Mouse (Mus musculus): ENCODE measurements around the gene Mif. TPM values are rescaled to one million over a fixed set of nuclear protein-coding genes. Genes with fewer than 3 reads are reported as not detected.
A peak's percentile ranks its signal among the peaks of the same experiment; 100 is the strongest.
"Not testable (repeated sequence)": the region's sequence is repeated elsewhere in the genome, so short reads cannot be mapped to it uniquely, and the experiment has no call there.

The Mif gene
- total and polyA plus RNA-seq, 2 experiments from 2014 or later = 976 to 1,685 TPM

DNA sequence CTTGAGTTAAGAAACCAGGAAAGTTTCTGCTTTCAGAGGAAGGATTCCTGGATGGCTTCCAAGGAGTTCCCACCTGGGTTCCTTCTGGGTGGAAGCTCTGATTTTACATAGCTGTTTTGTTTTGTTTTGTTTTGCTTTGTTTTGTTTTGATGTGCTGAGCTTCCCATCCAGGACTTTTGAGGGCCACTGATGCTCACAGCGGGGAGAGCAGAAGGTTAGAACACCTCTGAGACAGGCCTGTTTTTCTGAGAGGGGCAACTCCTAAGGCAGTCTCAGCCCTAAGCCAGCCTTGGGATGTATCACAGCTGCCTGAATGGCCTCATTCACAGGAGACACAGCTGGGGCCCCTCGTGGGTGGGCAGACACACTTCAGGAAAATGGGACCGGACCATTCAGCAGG lies 8.4 kb downstream of the Mif start:
- WGBS = 36% methylated on average over 3 of the region's 3 CpGs
- ATAC-seq (ENCODE audit: low FRiP score) = no peak
- TF ChIP-seq CTCF (IDR thresholded peaks at IDR 0.05) = no peak

DNA sequence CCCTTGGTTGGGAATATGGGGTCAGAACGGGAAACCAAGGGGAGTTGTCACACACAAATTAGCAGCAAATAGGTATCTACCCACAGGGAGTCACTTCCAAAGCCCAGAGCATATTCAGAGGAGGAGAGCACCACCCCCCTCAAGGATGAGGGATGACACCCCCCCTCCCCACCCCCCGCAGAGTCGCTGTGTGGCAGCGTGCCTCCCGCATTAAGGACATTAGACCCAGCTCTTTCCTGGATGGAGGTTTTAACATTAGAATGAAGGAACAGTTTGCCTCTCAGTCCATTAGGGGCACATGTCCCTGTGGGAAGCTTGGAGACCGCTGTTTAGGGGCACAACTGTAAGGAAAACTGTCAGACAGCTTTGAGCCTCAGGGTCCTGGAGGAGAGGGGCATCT lies 9.0 kb downstream of the Mif start:
- 8% methylated on average over 6 of the region's 6 CpGs for WGBS
- Histone ChIP-seq H3K4me2 (ENCODE audit: low read depth, low read length, poor library complexity, severe bottlenecking) (no peak overlapping the region), H3K27ac (ENCODE audit: low read depth, low read length) (no peak overlapping the region), H3K27me3 (ENCODE audit: insufficient read depth, low read length) (no peaks in the 10 kb centered on the region), H3K4me3 (ENCODE audit: low read depth, low read length) (no peak overlapping the region), H3K36me3 (ENCODE audit: insufficient read depth, low read length) (peaks cover 2% of the 10 kb centered on the region; the same call in 1 of the 2 replicates), H3K9ac (replicated peaks; ENCODE audit: low read length, poor library complexity, severe bottlenecking) (no peak overlapping the region), H3K9me3 (ENCODE audit: low read length) (no peaks in the 10 kb centered on the region), H3K4me1 (ENCODE audit: insufficient read depth, low read length) (0 out of 2 replicates have a peak, but pooled peaks cover 2% of the 10 kb centered on the region)
- TF ChIP-seq CTCF (IDR thresholded peaks at IDR 0.05) = peak; percentile 39; the same call in 1 of the 2 replicates
- no peak for DNase-seq (ENCODE audit: low spot score)
- ATAC-seq (ENCODE audit: low FRiP score) = no peak

More for the DNA sequence above, 8.4 kb downstream of the Mif start:
- Histone ChIP-seq H3K9me3 (ENCODE audit: low read length) (no peaks in the 10 kb centered on the region), H3K36me3 (ENCODE audit: insufficient read depth, low read length) (peaks cover 8% of the 10 kb centered on the region; the same call in 1 of the 2 replicates), H3K4me1 (ENCODE audit: insufficient read depth, low read length) (0 out of 2 replicates have a peak, but pooled peaks cover 2% of the 10 kb centered on the region), H3K4me3 (ENCODE audit: low read depth, low read length) (no peak overlapping the region), H3K27me3 (ENCODE audit: insufficient read depth, low read length) (no peaks in the 10 kb centered on the region), H3K9ac (replicated peaks; ENCODE audit: low read length, poor library complexity, severe bottlenecking) (no peak overlapping the region), H3K4me2 (ENCODE audit: low read depth, low read length, poor library complexity, severe bottlenecking) (no peak overlapping the region), H3K27ac (ENCODE audit: low read depth, low read length) (no peak overlapping the region)
- DNase-seq (ENCODE audit: low spot score) = no peak

DNA sequence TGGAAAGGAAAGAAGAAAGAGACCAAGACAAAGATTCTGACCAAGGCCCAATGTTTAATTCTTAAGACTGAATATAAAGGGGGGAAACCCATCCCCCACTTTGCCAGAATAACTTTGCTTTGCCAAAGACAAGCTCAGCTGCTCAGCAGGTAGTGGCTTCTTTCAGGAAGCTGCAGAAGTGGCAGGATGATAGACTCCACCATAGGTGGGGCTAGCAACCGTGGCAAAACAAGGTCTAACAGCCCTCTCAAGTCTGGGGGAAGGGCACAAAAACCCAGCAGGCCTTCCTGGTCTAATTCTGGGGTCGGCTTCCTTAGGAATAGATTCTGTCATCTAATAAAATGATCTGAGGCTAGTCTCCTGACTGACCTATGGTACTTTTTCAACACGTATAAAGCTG lies 11.7 kb downstream of the Mif start:
- no peak overlapping the region for H3K27ac ChIP-seq (ENCODE audit: low read depth, low read length)
- H3K4me3 ChIP-seq (ENCODE audit: low read depth, low read length) = no peak overlapping the region
- no peak for ATAC-seq (ENCODE audit: low FRiP score)
- 0 out of 2 replicates have a peak, but pooled peaks cover 2% of the 10 kb centered on the region for H3K4me1 ChIP-seq (ENCODE audit: insufficient read depth, low read length)
- no peak for TF ChIP-seq CTCF (IDR thresholded peaks at IDR 0.05)
- no peak overlapping the region for H3K4me2 ChIP-seq (ENCODE audit: low read depth, low read length, poor library complexity, severe bottlenecking)
- DNase-seq (ENCODE audit: low spot score) = no peak
- no peaks in the 10 kb centered on the region for H3K27me3 ChIP-seq (ENCODE audit: insufficient read depth, low read length)
- 25% methylated on average over 3 of the region's 3 CpGs for WGBS
- no peaks in the 10 kb centered on the region for H3K36me3 ChIP-seq (ENCODE audit: insufficient read depth, low read length)
- no peaks in the 10 kb centered on the region for H3K9me3 ChIP-seq (ENCODE audit: low read length)
- H3K9ac ChIP-seq (replicated peaks; ENCODE audit: low read length, poor library complexity, severe bottlenecking) = no peak overlapping the region

DNA sequence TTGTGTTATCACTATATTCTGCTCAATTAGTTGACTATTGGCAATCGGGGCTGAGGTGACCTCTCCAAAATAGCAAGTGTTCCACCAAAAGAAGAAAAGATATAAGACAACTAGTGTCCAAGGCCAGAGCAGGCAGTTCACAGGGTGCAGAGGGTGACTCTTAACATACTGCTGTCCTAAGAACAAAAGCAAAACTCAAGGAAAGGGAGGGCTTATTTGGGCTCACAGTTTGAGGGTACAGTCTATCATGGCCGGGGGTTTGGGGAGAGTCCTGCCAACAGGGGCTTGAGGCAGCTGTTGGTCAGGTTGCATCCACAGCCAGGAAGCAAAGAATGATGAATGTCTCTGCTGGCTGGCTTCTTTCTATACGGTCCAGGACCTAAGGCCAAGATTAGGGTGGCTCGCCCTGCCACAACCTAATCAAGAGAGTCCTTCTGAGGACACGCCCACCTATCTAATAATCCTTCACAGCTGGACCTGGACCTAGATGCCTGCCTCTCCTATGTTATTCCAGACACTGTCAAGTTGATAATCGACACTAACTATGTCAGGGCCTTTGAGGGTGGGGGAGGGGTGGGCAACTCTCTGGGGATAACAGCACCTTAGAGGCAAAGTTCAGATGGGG lies 14.6 kb downstream of the Mif start:
- no peak overlapping the region for H3K27ac ChIP-seq (ENCODE audit: low read depth, low read length)
- no peaks in the 10 kb centered on the region for H3K4me1 ChIP-seq (ENCODE audit: insufficient read depth, low read length)
- DNase-seq (ENCODE audit: low spot score) (no peak), ATAC-seq (ENCODE audit: low FRiP score) (no peak)
- no peaks in the 10 kb centered on the region for H3K9me3 ChIP-seq (ENCODE audit: low read length)
- no peaks in the 10 kb centered on the region for H3K36me3 ChIP-seq (ENCODE audit: insufficient read depth, low read length)
- no peak overlapping the region for H3K4me3 ChIP-seq (ENCODE audit: low read depth, low read length)
- H3K4me2 ChIP-seq (ENCODE audit: low read depth, low read length, poor library complexity, severe bottlenecking) = no peak overlapping the region
- 82% methylated on average over 6 of the region's 6 CpGs for WGBS
- no peaks in the 10 kb centered on the region for H3K27me3 ChIP-seq (ENCODE audit: insufficient read depth, low read length)
- no peak overlapping the region for H3K9ac ChIP-seq (replicated peaks; ENCODE audit: low read length, poor library complexity, severe bottlenecking)
- no peak for TF ChIP-seq CTCF (IDR thresholded peaks at IDR 0.05)

DNA sequence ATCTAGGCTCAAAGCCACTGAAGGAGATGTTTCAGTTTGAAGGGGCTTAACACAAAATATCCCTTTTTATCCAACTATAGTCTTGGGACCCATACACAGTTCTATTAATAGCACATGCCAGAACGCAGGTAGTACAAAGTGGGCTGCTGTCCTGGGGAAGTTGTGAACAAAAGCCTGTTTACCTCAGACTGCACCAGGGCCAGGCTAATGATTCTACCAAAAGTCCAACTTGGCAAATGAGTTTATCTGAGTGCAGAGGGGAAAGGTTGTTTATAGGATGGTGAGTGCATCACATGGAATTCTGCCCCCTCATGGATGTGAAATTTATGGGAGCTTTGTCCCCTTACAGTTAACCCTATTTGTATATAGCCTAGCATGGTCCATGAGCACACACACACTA lies 15.2 kb downstream of the Mif start:
- Histone ChIP-seq H3K9ac (replicated peaks; ENCODE audit: low read length, poor library complexity, severe bottlenecking) (no peak overlapping the region), H3K36me3 (ENCODE audit: insufficient read depth, low read length) (no peaks in the 10 kb centered on the region), H3K27me3 (ENCODE audit: insufficient read depth, low read length) (no peaks in the 10 kb centered on the region), H3K9me3 (ENCODE audit: low read length) (no peaks in the 10 kb centered on the region), H3K4me3 (ENCODE audit: low read depth, low read length) (no peak overlapping the region), H3K4me2 (ENCODE audit: low read depth, low read length, poor library complexity, severe bottlenecking) (no peak overlapping the region), H3K27ac (ENCODE audit: low read depth, low read length) (no peak overlapping the region), H3K4me1 (ENCODE audit: insufficient read depth, low read length) (no peaks in the 10 kb centered on the region)
- DNase-seq (ENCODE audit: low spot score) (no peak), ATAC-seq (ENCODE audit: low FRiP score) (no peak)
- 27% methylated on average over 1 of the region's 1 CpGs for WGBS
- 0 out of 2 replicates have a peak, but pooled peaks have one; percentile 4 for TF ChIP-seq CTCF (IDR thresholded peaks at IDR 0.05)

DNA sequence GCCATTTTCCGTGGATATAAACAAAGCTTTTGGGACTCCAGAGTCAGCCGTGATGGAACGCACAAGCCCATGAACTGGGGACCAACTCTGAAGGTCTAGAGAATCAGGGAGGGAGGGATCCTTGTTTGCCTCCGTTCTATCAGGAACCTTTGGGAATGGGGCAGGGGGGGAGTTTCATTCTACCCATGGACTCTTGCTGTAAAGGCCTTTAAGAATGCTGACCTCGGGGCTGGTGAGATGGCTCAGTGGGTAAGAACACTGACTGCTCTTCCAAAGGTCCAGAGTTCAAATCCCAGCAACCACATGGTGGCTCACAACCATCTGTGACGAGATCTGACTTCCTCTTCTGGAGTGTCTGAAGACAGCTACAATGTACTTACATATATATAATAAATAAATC lies 16.1 kb downstream of the Mif start:
- H3K4me3 ChIP-seq (ENCODE audit: low read depth, low read length); H3K27me3 ChIP-seq (ENCODE audit: insufficient read depth, low read length); DNase-seq (ENCODE audit: low spot score); H3K9me3 ChIP-seq (ENCODE audit: low read length); H3K9ac ChIP-seq (replicated peaks; ENCODE audit: low read length, poor library complexity, severe bottlenecking); H3K27ac ChIP-seq (ENCODE audit: low read depth, low read length); H3K4me1 ChIP-seq (ENCODE audit: insufficient read depth, low read length); H3K4me2 ChIP-seq (ENCODE audit: low read depth, low read length, poor library complexity, severe bottlenecking); ATAC-seq (ENCODE audit: low FRiP score); H3K36me3 ChIP-seq (ENCODE audit: insufficient read depth, low read length): not testable (repeated sequence)
- 80% methylated on average over 6 of the region's 6 CpGs for WGBS
